15 mouse cellular contexts compared by ENCODE assay signal in the genomic region with DNA sequence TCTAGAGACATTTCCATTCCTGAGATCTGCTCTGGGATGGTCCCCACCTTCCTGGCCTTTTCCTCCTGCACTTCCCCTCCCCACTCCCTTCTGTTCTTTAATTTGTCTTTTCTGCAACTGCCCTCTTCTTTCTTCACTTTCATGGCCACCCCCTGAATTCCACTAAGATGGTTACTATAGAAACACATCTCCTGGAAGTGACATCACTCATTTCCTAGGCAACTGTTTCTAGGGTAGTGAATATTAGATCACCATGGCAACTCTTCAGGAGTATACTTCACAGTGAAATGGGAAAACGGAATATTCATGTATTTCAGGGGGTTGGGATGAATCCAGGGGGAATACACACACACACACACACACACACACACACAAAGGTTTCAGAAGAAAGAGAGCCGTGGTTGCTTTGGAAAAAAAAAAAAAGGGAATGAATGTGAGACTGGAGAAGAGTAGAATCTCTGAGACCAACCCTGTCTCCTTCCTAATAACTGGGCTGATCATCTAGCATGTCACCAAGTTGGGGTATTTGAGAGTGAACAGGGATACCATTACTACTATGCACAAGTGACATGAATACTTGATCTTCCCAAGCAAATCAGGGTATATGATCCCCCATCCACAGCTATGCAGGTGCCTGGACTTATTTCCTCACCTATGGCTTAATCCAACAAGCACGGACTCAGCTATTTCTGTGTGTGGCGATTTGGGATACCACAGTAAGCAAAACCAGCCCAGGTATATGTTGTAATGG. TPM values are rescaled to one million over a fixed set of nuclear protein-coding genes. Genes with fewer than 3 reads are reported as not detected.
DNase-seq lines count a peak whose midpoint lies in the region; ATAC-seq and TF ChIP-seq lines count a peak whose summit lies in the region.
"Had no signal": no experiment of that assay in that cellular context is flagged by ENCODE, and none has a peak within 500 bp of the region (broad histone marks: within the 10 kb centered on the region; RNA-seq: fewer than 3 reads in every experiment).

No protein-coding gene starts in this region.

- WGBS in neural tube, embryonic 11.5 days, result 67% methylated on average over 4 of the region's 4 CpGs
- WGBS in forebrain, embryonic 13.5 days, result 44% methylated on average over 4 of the region's 4 CpGs
- WGBS in hindbrain, postnatal 0 days, result 40% methylated on average over 4 of the region's 4 CpGs
- 43% methylated on average over 4 of the region's 4 CpGs for whole genome bisulfite sequencing in neural tube, embryonic 15.5 days

- TF ChIP-seq CTCF in hindbrain, postnatal 0 days (IDR thresholded peaks at IDR 0.05; ENCODE audit: low read depth), result no peak

- no peak for ATAC-seq in neural tube, embryonic 11.5 days (ENCODE audit: insufficient read depth, low FRiP score, low TSS enrichment)
- ATAC-seq in forebrain, embryonic 13.5 days, result peak; percentile 83
- ATAC-seq in hindbrain, postnatal 0 days, result peak; percentile 57
- ATAC-seq in neural tube, embryonic 15.5 days (ENCODE audit: low FRiP score), result peak; percentile 85
- ATAC-seq: inflammation-experienced regulatory T-cells, adult 6 months had no signal

- H3K9ac ChIP-seq in neural tube, embryonic 11.5 days (ENCODE audit: low read length), result no peak overlapping the region
- H3K9ac ChIP-seq in forebrain, embryonic 13.5 days, result no peak overlapping the region
- no peak overlapping the region for H3K9ac ChIP-seq in hindbrain, postnatal 0 days (replicated peaks; ENCODE audit: low read length)
- H3K9ac ChIP-seq in neural tube, embryonic 15.5 days (replicated peaks), result no peak overlapping the region
- H3K9ac ChIP-seq: limb, embryonic 12.5 days had no signal

- no peaks in the 10 kb centered on the region for H3K9me3 ChIP-seq in neural tube, embryonic 11.5 days (ENCODE audit: control insufficient read depth, low read length)
- H3K9me3 ChIP-seq in forebrain, embryonic 13.5 days (replicated peaks), result no peaks in the 10 kb centered on the region
- no peaks in the 10 kb centered on the region for H3K9me3 ChIP-seq in hindbrain, postnatal 0 days (ENCODE audit: low read length)
- no peaks in the 10 kb centered on the region for H3K9me3 ChIP-seq in neural tube, embryonic 15.5 days (replicated peaks)
- H3K9me3 ChIP-seq: limb, embryonic 12.5 days had no signal

- H3K27ac ChIP-seq in neural tube, embryonic 11.5 days (ENCODE audit: low read depth, low read length), result no peak overlapping the region
- peak overlapping the region; percentile 70 for H3K27ac ChIP-seq in forebrain, embryonic 13.5 days
- H3K27ac ChIP-seq in hindbrain, postnatal 0 days, result peak overlapping the region; percentile 52; the same call in 1 of the 2 replicates
- peak overlapping the region; percentile 68 for H3K27ac ChIP-seq in neural tube, embryonic 15.5 days (replicated peaks)
- H3K27ac ChIP-seq: limb, embryonic 12.5 days had no signal

- H3K36me3 ChIP-seq in neural tube, embryonic 11.5 days (ENCODE audit: control insufficient read depth, insufficient read depth, low read length), result no peaks in the 10 kb centered on the region
- H3K36me3 ChIP-seq in forebrain, embryonic 13.5 days (ENCODE audit: poor library complexity, severe bottlenecking), result peaks cover 16% of the 10 kb centered on the region
- no peaks in the 10 kb centered on the region for H3K36me3 ChIP-seq in hindbrain, postnatal 0 days (ENCODE audit: insufficient read depth, low read length)
- H3K36me3 ChIP-seq in neural tube, embryonic 15.5 days, result peaks cover 17% of the 10 kb centered on the region; the same call in 1 of the 2 replicates

- no peaks in the 10 kb centered on the region for H3K27me3 ChIP-seq in neural tube, embryonic 11.5 days (ENCODE audit: control insufficient read depth, insufficient read depth, low read length)
- no peaks in the 10 kb centered on the region for H3K27me3 ChIP-seq in forebrain, embryonic 13.5 days
- no peaks in the 10 kb centered on the region for H3K27me3 ChIP-seq in hindbrain, postnatal 0 days (ENCODE audit: insufficient read depth, low read length)
- no peaks in the 10 kb centered on the region for H3K27me3 ChIP-seq in neural tube, embryonic 15.5 days (replicated peaks)
- H3K27me3 ChIP-seq: limb, embryonic 12.5 days had no signal

- DNase-seq in neural tube, embryonic 11.5 days (ENCODE audit: low spot score), result peak; percentile 41
- DNase-seq in neural tube, embryonic 10.5 days (ENCODE audit: extremely low spot score, low spot score), result no peak
- peak; percentile 82 for DNase-seq in hindbrain, postnatal 0 days (ENCODE audit: low spot score)
- DNase-seq in heart, postnatal 10 days, result no peak
- no peak for DNase-seq in gastrocnemius, adult 8-10 months (ENCODE audit: low spot score in 2 of 2)
- DNase-seq: adrenal gland, adult 8-10 months; cerebellum, adult 2 months; kidney, postnatal 4 days; lung, postnatal 14 days; spleen, adult 18-20 months; thymus, postnatal 14 days had no signal

- peaks cover 7% of the 10 kb centered on the region; the same call in 1 of the 2 replicates for H3K4me1 ChIP-seq in neural tube, embryonic 11.5 days (ENCODE audit: control insufficient read depth, insufficient read depth, low read length)
- peaks cover 29% of the 10 kb centered on the region for H3K4me1 ChIP-seq in forebrain, embryonic 13.5 days
- peaks cover 12% of the 10 kb centered on the region; the same call in 1 of the 2 replicates for H3K4me1 ChIP-seq in hindbrain, postnatal 0 days (ENCODE audit: insufficient read depth, low read length)
- peaks cover 27% of the 10 kb centered on the region for H3K4me1 ChIP-seq in neural tube, embryonic 15.5 days
- H3K4me1 ChIP-seq: limb, embryonic 12.5 days had no signal

- intact Hi-C loops in heart, postnatal 10 days (cut with DNase I), result loop anchor here (5.0 kb wide), 2 partner anchors 98 to 313 kb away; no protein-coding TSS in a partner anchor

- H3K4me2 ChIP-seq in neural tube, embryonic 11.5 days (ENCODE audit: low read depth), result no peak overlapping the region
- peak overlapping the region; percentile 19 for H3K4me2 ChIP-seq in forebrain, embryonic 13.5 days
- H3K4me2 ChIP-seq in hindbrain, postnatal 0 days (ENCODE audit: low read depth, low read length), result no peak overlapping the region
- no peak overlapping the region for H3K4me2 ChIP-seq in neural tube, embryonic 15.5 days
- H3K4me2 ChIP-seq: limb, embryonic 12.5 days had no signal

- H3K4me3 ChIP-seq in neural tube, embryonic 11.5 days (ENCODE audit: low read depth, low read length), result no peak overlapping the region
- H3K4me3 ChIP-seq in forebrain, embryonic 13.5 days, result no peak overlapping the region
- no peak overlapping the region for H3K4me3 ChIP-seq in hindbrain, postnatal 0 days (ENCODE audit: low read length)
- no peak overlapping the region for H3K4me3 ChIP-seq in neural tube, embryonic 15.5 days (replicated peaks)
- H3K4me3 ChIP-seq: limb, embryonic 12.5 days had no signal

RNA-seq across cellular contexts. Expression of a gene that starts 12.0 kb away (rescaled TPM):
- 483 and 486 TPM in 2 replicates for polyA plus RNA-seq in neural tube, embryonic 11.5 days (2014; fragmentation: Nextera tagmentation; extraction: Ambion mirVana)
- 470 and 500 TPM in 2 replicates for polyA plus RNA-seq in forebrain, embryonic 13.5 days (2015; fragmentation: Nextera tagmentation; extraction: Ambion mirVana)
- 559 and 659 TPM in 2 replicates for total RNA-seq in hindbrain, postnatal 0 days (2014; rRNA removed)
- polyA plus RNA-seq in hindbrain, postnatal 0 days (2015; fragmentation: Nextera tagmentation; extraction: Ambion mirVana), result 935 and 978 TPM in 2 replicates
- 862 and 927 TPM in 2 replicates for polyA plus RNA-seq in neural tube, embryonic 15.5 days (2015; fragmentation: Nextera tagmentation; extraction: Ambion mirVana)
- 100 to 1,000 TPM; 151 to 160 TPM for total RNA-seq in heart, postnatal 10 days (2021)
- 10 to 100 TPM; 41.2 to 58.3 (median 44.9) TPM for total RNA-seq in gastrocnemius, adult 8-10 months (2022)

Comparison
In these comparisons a context has a peak if more than half of its experiments do, and no peak if none do; other contexts are left out.
1. DNase-seq: peak in neural tube, embryonic 11.5 days (single experiment) and hindbrain, postnatal 0 days (single experiment); none in neural tube, embryonic 10.5 days (single experiment), heart, postnatal 10 days (0 of 2) and gastrocnemius, adult 8-10 months (0 of 2).